Mouse (Mus musculus): ENCODE data around the gene Pemt. TPM values are rescaled to one million over a fixed set of nuclear protein-coding genes. Genes with fewer than 3 reads are reported as not detected.

Pemt gene
- polyA plus RNA-seq, 1 experiment from 2014 or later, result 13.0 TPM

DNA sequence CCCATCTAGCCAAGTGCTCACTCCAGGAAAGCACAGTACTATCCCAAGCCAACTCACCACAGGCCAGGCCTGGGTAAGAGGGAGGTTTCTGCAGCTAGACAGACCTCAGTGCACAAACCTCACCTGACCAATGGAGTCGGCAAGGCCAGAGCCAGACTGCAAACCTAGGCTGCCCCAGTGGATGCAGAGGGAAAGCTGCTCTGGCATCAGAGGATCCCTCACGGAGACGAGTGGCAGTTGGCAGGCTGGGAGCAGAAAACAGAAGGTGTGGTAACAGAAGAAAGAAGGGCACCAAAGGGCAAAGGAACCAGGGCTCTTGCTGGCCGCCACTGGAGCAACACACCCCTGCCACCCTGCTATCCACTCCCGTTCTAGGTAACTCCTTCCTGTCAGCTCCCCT lies 20.1 kb downstream of the Pemt start:
- WGBS, result 64% methylated on average over 5 of the region's 5 CpGs
- no peak overlapping the region for H3K9ac ChIP-seq
- ATAC-seq (replicated peaks; ENCODE audit: low FRiP score), result no peak

DNA sequence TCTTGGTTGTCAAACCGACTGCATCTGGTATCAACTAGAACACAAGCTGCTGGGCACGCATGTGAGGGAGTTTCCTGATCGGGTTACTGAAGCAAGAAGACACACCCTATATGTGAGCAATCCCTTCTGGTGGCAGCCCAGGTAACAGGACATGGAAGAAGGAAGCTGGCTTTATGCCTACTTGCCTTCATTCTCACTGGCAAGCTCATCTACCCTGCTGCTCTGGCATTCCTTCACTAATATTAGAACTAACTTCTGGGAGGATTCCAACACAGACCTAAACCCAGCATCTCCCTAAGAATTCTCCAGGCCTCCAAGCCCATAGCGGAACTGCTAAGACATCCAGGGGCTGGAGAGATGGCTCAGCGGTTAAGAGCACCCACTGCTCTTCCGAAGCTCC lies 25.1 kb downstream of the Pemt start:
- Histone ChIP-seq H3K4me3 (replicated peaks) (no peak overlapping the region), H3K27me3 (no peaks in the 10 kb centered on the region), H3K9ac (no peak overlapping the region), H3K4me1 (peaks cover 7% of the 10 kb centered on the region; the same call in 1 of the 2 replicates), H3K36me3 (no peaks in the 10 kb centered on the region), H3K27ac (no peak overlapping the region), H3K4me2 (no peak overlapping the region), H3K9me3 (replicated peaks) (no peaks in the 10 kb centered on the region)
- WGBS, result 71% methylated on average over 6 of the region's 6 CpGs
- ATAC-seq (replicated peaks; ENCODE audit: low FRiP score), result no peak

More for the DNA sequence above, 20.1 kb downstream of the Pemt start:
- H3K36me3 ChIP-seq, result no peaks in the 10 kb centered on the region
- H3K27me3 ChIP-seq, result no peaks in the 10 kb centered on the region
- H3K27ac ChIP-seq, result no peak overlapping the region
- no peak overlapping the region for H3K4me3 ChIP-seq (replicated peaks)
- H3K9me3 ChIP-seq (replicated peaks), result no peaks in the 10 kb centered on the region
- no peak overlapping the region for H3K4me2 ChIP-seq
- no peaks in the 10 kb centered on the region for H3K4me1 ChIP-seq

DNA sequence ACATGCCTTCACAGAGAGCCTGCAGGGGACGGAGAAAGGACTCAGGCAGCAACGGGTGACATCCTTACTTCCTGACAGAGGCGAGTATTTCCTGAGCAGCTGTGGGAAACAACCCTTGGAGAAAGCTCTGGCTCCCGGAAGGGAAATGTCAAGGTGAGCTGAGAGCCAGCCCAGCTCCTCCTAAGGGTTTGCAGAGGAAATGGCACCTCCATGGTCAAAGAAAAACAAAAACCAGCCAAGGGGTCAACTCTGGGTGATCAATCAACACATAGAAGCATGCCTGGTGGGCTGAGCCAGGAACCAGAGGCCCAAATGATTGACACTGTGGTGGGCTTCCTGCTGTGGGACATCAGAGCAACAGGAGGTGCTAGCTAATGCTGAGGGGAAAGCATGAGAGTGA lies 29.6 kb downstream of the Pemt start:
- Histone ChIP-seq H3K4me2 (no peak overlapping the region), H3K4me3 (replicated peaks) (no peak overlapping the region), H3K27ac (peak overlapping the region; percentile 63; the same call in 1 of the 2 replicates), H3K9ac (no peak overlapping the region), H3K27me3 (no peaks in the 10 kb centered on the region), H3K36me3 (no peaks in the 10 kb centered on the region), H3K4me1 (peaks cover 7% of the 10 kb centered on the region; the same call in 1 of the 2 replicates), H3K9me3 (replicated peaks) (no peaks in the 10 kb centered on the region)
- ATAC-seq (replicated peaks; ENCODE audit: low FRiP score), result no peak
- WGBS, result 25% methylated on average over 4 of the region's 4 CpGs

DNA sequence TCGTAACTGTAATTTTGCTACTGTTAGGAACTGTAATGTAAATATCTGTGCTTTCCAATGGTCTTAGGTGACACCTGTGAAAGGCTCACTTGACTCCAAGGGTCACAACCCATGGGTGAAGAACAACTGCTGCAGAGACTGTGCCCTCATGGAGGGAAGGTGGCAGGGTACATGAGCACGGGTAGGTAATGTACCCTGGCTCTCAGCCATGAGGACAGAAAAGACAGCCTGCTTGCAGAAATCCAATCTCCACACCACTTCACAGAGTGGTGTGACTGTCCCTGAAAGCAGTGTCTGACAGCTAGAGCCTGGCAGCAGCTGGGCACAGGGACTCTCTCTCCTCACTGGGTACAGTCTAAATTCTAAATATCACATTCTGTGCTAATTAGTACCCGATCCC lies 34.8 kb downstream of the Pemt start:
- Histone ChIP-seq H3K9ac (no peak overlapping the region), H3K27me3 (no peaks in the 10 kb centered on the region), H3K27ac (no peak overlapping the region), H3K9me3 (replicated peaks) (no peaks in the 10 kb centered on the region), H3K36me3 (no peaks in the 10 kb centered on the region), H3K4me3 (replicated peaks) (no peak overlapping the region), H3K4me2 (no peak overlapping the region), H3K4me1 (peaks cover 2% of the 10 kb centered on the region; the same call in 1 of the 2 replicates)
- ATAC-seq (replicated peaks; ENCODE audit: low FRiP score), result no peak
- 75% methylated on average over 3 of the region's 3 CpGs for WGBS

DNA sequence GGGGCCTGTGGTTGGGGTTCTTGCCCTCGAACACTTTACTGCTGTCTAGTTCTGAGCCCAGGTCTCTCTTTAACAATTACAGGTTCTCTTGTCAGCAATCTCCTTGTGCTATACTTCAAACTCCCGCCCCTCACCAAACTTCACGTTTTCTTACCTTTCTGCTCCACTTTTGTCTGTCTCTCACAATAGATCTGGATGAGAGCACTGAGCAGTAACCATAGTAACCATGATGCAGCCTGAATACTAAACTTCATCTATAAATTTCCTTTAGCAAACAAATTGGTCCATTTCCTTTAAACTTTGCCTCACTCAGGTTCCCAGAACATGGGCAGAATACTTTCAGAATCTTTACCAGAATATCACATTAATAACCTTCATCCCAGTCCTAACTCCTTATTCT lies 36.8 kb downstream of the Pemt start:
- ATAC-seq (replicated peaks; ENCODE audit: low FRiP score), result no peak
- Histone ChIP-seq H3K4me1 (no peaks in the 10 kb centered on the region), H3K9me3 (replicated peaks) (no peaks in the 10 kb centered on the region), H3K4me2 (no peak overlapping the region), H3K27me3 (no peaks in the 10 kb centered on the region), H3K36me3 (no peaks in the 10 kb centered on the region), H3K9ac (no peak overlapping the region), H3K27ac (no peak overlapping the region), H3K4me3 (replicated peaks) (no peak overlapping the region)
- WGBS, result 83% methylated on average over 3 of the region's 3 CpGs

DNA sequence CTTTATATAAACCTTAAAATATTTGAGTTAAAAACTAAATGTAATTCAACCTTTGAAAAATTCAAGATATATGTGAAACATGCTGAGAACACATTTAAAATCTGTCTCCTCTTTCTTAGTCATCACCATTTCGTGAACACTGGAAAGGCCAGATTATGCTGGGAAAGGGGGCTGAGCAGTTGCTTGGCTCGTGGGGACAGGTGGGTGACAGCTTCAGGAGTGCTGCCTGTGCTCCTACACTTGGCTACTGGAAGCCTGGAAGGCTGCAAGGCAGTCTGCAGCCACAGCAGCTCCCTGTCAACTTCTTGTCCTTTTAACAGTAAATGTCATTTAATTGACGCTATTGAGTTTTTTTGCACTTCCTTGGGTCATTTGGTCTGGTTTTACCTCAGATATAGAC lies 40.4 kb downstream of the Pemt start:
- ATAC-seq (replicated peaks; ENCODE audit: low FRiP score), result no peak
- Histone ChIP-seq H3K4me3 (replicated peaks) (no peak overlapping the region), H3K36me3 (no peaks in the 10 kb centered on the region), H3K27me3 (no peaks in the 10 kb centered on the region), H3K4me2 (no peak overlapping the region), H3K9me3 (replicated peaks) (no peaks in the 10 kb centered on the region), H3K27ac (no peak overlapping the region), H3K4me1 (no peaks in the 10 kb centered on the region), H3K9ac (no peak overlapping the region)
- 66% methylated on average over 3 of the region's 3 CpGs for WGBS

- Histone ChIP-seq H3K27me3 (no peaks in the 10 kb centered on the region), H3K9me3 (replicated peaks) (no peaks in the 10 kb centered on the region), H3K9ac (no peak overlapping the region), H3K36me3 (no peaks in the 10 kb centered on the region), H3K27ac (no peak overlapping the region), H3K4me2 (no peak overlapping the region), H3K4me1 (no peaks in the 10 kb centered on the region), H3K4me3 (replicated peaks) (no peak overlapping the region)
- WGBS, result 82% methylated on average over 6 of the region's 6 CpGs
- no peak for ATAC-seq (replicated peaks; ENCODE audit: low FRiP score)
Observed at GRCm38 (mm10) chr11:60004716-60005115, 41.6 kb downstream of the Pemt start.

GRCm38 (mm10) chr11:60003811-60004210 lies 42.5 kb downstream of the Pemt start:
- Histone ChIP-seq H3K36me3 (no peaks in the 10 kb centered on the region), H3K4me1 (no peaks in the 10 kb centered on the region), H3K4me3 (replicated peaks) (no peak overlapping the region), H3K4me2 (no peak overlapping the region), H3K27me3 (no peaks in the 10 kb centered on the region), H3K9me3 (replicated peaks) (no peaks in the 10 kb centered on the region), H3K9ac (no peak overlapping the region), H3K27ac (no peak overlapping the region)
- no peak for ATAC-seq (replicated peaks; ENCODE audit: low FRiP score)
- 90% methylated on average over 7 of the region's 8 CpGs for WGBS

DNA sequence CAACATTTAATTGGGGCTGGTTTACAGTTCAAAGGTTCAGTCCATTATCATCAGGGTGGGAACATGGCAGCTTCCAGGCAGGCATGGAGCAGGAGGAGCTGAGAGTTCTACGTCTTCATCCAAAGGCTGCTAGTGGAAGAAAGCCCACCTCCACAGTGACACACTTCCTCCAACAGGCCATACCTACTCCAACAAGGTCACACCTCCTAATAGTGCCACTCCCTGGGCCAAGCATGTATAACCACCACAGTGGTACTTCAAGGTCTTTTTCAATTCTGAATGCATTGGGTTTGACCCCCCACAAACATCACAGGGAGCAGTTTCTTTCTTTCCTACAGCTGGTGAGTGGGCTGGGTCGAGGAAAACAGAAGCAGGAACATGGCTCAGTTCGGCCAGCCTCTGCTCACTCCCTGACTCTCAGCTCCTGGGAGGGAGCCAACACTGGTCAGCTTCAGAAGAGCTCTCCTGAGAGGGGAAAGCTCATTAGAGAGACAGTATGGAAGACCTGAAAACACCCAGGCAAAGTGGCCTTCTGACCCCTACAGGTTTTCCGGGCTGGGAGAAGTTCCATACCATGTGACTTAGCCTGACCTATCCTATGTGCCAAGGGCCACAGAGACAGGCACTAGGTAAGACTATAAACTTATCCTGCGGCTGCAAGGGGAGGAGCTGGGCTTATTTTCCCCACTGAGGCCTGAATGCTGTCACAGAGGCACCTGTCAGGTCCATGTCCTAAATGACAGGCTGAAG lies 44.9 kb downstream of the Pemt start:
- H3K4me3 ChIP-seq (replicated peaks), result no peak overlapping the region
- no peak overlapping the region for H3K27ac ChIP-seq
- no peaks in the 10 kb centered on the region for H3K9me3 ChIP-seq (replicated peaks)
- no peaks in the 10 kb centered on the region for H3K27me3 ChIP-seq
- H3K4me2 ChIP-seq, result no peak overlapping the region
- H3K9ac ChIP-seq, result no peak overlapping the region
- no peak for ATAC-seq (replicated peaks; ENCODE audit: low FRiP score)
- H3K36me3 ChIP-seq, result no peaks in the 10 kb centered on the region
- no peaks in the 10 kb centered on the region for H3K4me1 ChIP-seq
- WGBS, result 77% methylated on average over 5 of the region's 5 CpGs

DNA sequence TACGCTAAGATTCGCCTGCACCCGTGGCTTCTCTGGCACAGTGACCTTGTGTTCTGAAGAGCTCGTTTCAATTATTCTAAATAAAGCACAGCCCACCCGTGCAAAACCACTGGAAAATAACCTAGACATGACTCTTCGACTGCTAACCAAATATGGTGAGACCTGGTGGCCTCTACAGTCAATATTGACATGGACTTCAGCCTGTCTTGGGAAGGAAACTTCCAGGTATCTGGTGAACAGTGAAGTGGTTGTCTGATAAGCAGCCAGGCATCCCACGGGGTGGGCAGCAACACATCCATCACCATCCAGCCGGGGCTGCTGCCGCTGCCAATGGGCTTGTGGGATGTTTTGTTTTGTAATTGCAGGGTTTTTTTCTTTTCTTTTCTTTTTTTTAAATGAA lies 52.0 kb downstream of the Pemt start:
- Histone ChIP-seq H3K4me2 (no peak overlapping the region), H3K27me3 (no peaks in the 10 kb centered on the region), H3K4me1 (no peaks in the 10 kb centered on the region; the same call in 1 of the 2 replicates), H3K27ac (no peak overlapping the region), H3K9ac (no peak overlapping the region), H3K9me3 (replicated peaks) (no peaks in the 10 kb centered on the region), H3K36me3 (no peaks in the 10 kb centered on the region), H3K4me3 (replicated peaks) (no peak overlapping the region)
- ATAC-seq (replicated peaks; ENCODE audit: low FRiP score), result no peak
- WGBS, result 53% methylated on average over 9 of the region's 9 CpGs

DNA sequence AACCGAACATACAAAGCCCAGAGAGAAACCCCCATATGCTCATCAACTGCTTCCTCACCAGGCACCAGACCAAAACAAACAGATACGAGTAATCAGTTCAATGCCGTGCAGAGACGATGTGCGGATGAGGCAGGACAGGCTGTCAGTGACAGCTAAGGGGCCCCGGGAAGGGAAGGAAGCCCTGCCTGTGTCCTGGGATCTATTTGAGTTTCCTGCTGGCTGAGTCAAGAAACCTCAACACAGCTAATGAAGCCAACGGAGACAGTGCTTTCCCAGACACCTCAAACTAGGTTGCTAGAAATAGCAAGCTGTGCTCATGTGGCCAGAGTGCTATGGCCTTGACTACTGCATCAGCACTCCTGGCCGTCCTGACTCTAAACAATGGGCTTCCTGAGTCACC lies 54.9 kb downstream of the Pemt start:
- Histone ChIP-seq H3K4me2 (no peak overlapping the region), H3K27ac (no peak overlapping the region), H3K4me1 (no peaks in the 10 kb centered on the region; the same call in 1 of the 2 replicates), H3K9ac (no peak overlapping the region), H3K36me3 (no peaks in the 10 kb centered on the region), H3K9me3 (replicated peaks) (no peaks in the 10 kb centered on the region), H3K27me3 (no peaks in the 10 kb centered on the region), H3K4me3 (replicated peaks) (no peak overlapping the region)
- 54% methylated on average over 8 of the region's 8 CpGs for WGBS
- no peak for ATAC-seq (replicated peaks; ENCODE audit: low FRiP score)

DNA sequence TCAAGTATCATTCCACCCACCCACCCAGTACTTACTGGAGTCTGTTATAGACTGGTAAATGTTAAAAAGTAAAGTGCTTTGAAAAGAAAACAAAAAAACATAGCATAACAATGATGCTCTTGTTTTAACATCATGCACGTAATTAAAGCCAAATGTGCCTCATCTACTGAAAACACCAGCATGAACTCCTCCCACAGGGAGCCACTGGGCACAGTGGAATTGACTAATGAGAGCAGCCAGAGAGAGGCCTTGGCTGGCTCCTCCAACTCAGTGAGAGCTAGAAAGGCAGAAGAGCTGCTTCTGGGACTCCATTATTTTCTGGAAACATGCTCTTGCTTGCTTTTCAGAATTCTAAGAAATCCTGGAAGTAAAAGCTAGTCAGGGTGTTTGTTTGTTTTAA lies 56.9 kb downstream of the Pemt start:
- no peaks in the 10 kb centered on the region for H3K9me3 ChIP-seq (replicated peaks)
- no peak overlapping the region for H3K27ac ChIP-seq
- ATAC-seq (replicated peaks; ENCODE audit: low FRiP score), result no peak
- H3K4me2 ChIP-seq, result no peak overlapping the region
- no peak overlapping the region for H3K4me3 ChIP-seq (replicated peaks)
- no peaks in the 10 kb centered on the region for H3K27me3 ChIP-seq
- peaks cover 2% of the 10 kb centered on the region; the same call in 1 of the 2 replicates for H3K4me1 ChIP-seq
- no peak overlapping the region for H3K9ac ChIP-seq
- no peaks in the 10 kb centered on the region for H3K36me3 ChIP-seq
- WGBS, result 76% methylated on average over 1 of the region's 1 CpGs

- H3K27me3 ChIP-seq, result no peaks in the 10 kb centered on the region
- H3K27ac ChIP-seq, result peak overlapping the region; percentile 46; the same call in 1 of the 2 replicates
- no peak overlapping the region for H3K4me3 ChIP-seq (replicated peaks)
- H3K4me2 ChIP-seq, result no peak overlapping the region
- ATAC-seq (replicated peaks; ENCODE audit: low FRiP score), result peak; percentile 53; the same call in 1 of the 2 replicates
- peaks cover 42% of the 10 kb centered on the region for H3K4me1 ChIP-seq
- WGBS, result 62% methylated on average over 5 of the region's 5 CpGs
- H3K9me3 ChIP-seq (replicated peaks), result no peaks in the 10 kb centered on the region
- H3K36me3 ChIP-seq, result no peaks in the 10 kb centered on the region
- H3K9ac ChIP-seq, result no peak overlapping the region
Observed at GRCm38 (mm10) chr11:59977831-59978230, 68.5 kb downstream of the Pemt start.

Measured in kidney, embryonic 15.5 days (tissue).